Mouse (Mus musculus) embryonic facial prominence, embryonic 12.5 days (tissue): ENCODE results near the gene Ndst4. TPM values are rescaled to one million over a fixed set of nuclear protein-coding genes. Genes with fewer than 3 reads are reported as not detected.

ENCODE experiments used
- ATAC-seq: fragments of 200-750 bp; cut with Nextera tagmentation; 2 replicates; pipeline ENCODE4 v1.8.0; 2017; ENCODE audit not compliant: insufficient number of reproducible peaks, insufficient read depth, low FRiP score, low TSS enrichment
- H3K27ac ChIP-seq: fragments of 300-500 bp; sonication (generic); 2 replicates; pipeline ENCODE4 v1.5.1; 2016; ENCODE audit warnings: mild to moderate bottlenecking
- H3K27me3 ChIP-seq: fragments of 300-500 bp; sonication (generic); 2 replicates; pipeline ENCODE4 v1.6.1; 2016; ENCODE audit warnings: mild to moderate bottlenecking, moderate library complexity
- H3K36me3 ChIP-seq: fragments of 300-500 bp; sonication (generic); 2 replicates; pipeline ENCODE4 v1.6.1; 2016; ENCODE audit warnings: mild to moderate bottlenecking
- H3K4me1 ChIP-seq: fragments of 300-500 bp; sonication (generic); 2 replicates; pipeline ENCODE4 v1.6.1; 2016
- H3K4me2 ChIP-seq: fragments of 300-500 bp; sonication (generic); replicated peaks from 2 replicates; pipeline ENCODE4 v1.6.1; 2016; ENCODE audit warnings: mild to moderate bottlenecking, moderate library complexity
- H3K4me3 ChIP-seq: fragments of 300-500 bp; sonication (generic); 2 replicates; pipeline ENCODE4 v1.5.1; 2016; ENCODE audit warnings: mild to moderate bottlenecking
- H3K9ac ChIP-seq: fragments of 300-500 bp; sonication (generic); 2 replicates; pipeline ENCODE4 v1.6.1; 2016; ENCODE audit warnings: mild to moderate bottlenecking, moderate library complexity
- H3K9me3 ChIP-seq: fragments of 300-500 bp; sonication (generic); 2 replicates; pipeline ENCODE4 v1.6.1; 2016; ENCODE audit warnings: mild to moderate bottlenecking, moderate library complexity
- WGBS: fragments of 180-500 bp; shearing (Covaris S2); methylation state at CpG from one replicate; pipeline ENCODE4 v1.1.7; 2016; 5-methylcytosine and 5-hydroxymethylcytosine counted together
- polyA plus RNA-seq: library from polyadenylated mRNA; unstranded; fragments of >200 nt; fragmentation: Nextera tagmentation; extraction: Ambion mirVana; gene quantifications from 2 replicates; pipeline ENCODE4 v1.2.1, GENCODE M21; 2016

Gene Ndst4
- polyA plus RNA-seq, result 0.36 and 0.53 TPM in 2 replicates

- H3K27ac ChIP-seq, result no peak within 1 kb of the TSS
- 0 out of 2 replicates have a peak, but pooled peaks cover 5% of the 10 kb centered on the region for H3K4me1 ChIP-seq
- no peaks in the 10 kb centered on the region for H3K36me3 ChIP-seq
- peak within 1 kb of the TSS; percentile 33 for H3K4me3 ChIP-seq
- ATAC-seq, result peak; percentile 81
- 15% methylated on average over 14 of the region's 14 CpGs for WGBS
- H3K4me2 ChIP-seq, result peak within 1 kb of the TSS; percentile 51
- peak within 1 kb of the TSS; percentile 2; the same call in 1 of the 2 replicates for H3K9ac ChIP-seq
- H3K27me3 ChIP-seq, result no peaks in the 10 kb centered on the region
- no peaks in the 10 kb centered on the region for H3K9me3 ChIP-seq
These were observed at the start of gene Ndst4 for GRCm38 (mm10) chr3:125403601-125404396. Gene Ndst4, plus strand, starts transcription at chr3:125404076.

GRCm38 (mm10) chr3:125397443-125397842, 6.4 kb upstream of the Ndst4 start:
- Histone ChIP-seq H3K9me3 (no peaks in the 10 kb centered on the region), H3K9ac (no peak overlapping the region), H3K4me2 (no peak overlapping the region), H3K4me1 (no peaks in the 10 kb centered on the region), H3K4me3 (no peak overlapping the region), H3K36me3 (no peaks in the 10 kb centered on the region), H3K27me3 (no peaks in the 10 kb centered on the region), H3K27ac (no peak overlapping the region)
- WGBS, result 88% methylated on average over 3 of the region's 3 CpGs
- ATAC-seq, result no peak

- Histone ChIP-seq H3K36me3 (no peaks in the 10 kb centered on the region), H3K9me3 (no peaks in the 10 kb centered on the region), H3K4me1 (0 out of 2 replicates have a peak, but pooled peaks cover 5% of the 10 kb centered on the region), H3K27ac (no peak overlapping the region), H3K9ac (no peak overlapping the region), H3K4me3 (no peak overlapping the region), H3K4me2 (no peak overlapping the region), H3K27me3 (no peaks in the 10 kb centered on the region)
- no peak for ATAC-seq
- WGBS, result 67% methylated on average over 2 of the region's 2 CpGs
These were observed 2.6 kb downstream of the Ndst4 start for GRCm38 (mm10) chr3:125406456-125406855.

GRCm38 (mm10) chr3:125406991-125407390, 3.1 kb downstream of the Ndst4 start:
- Histone ChIP-seq H3K9ac (no peak overlapping the region), H3K27me3 (no peaks in the 10 kb centered on the region), H3K4me1 (0 out of 2 replicates have a peak, but pooled peaks cover 5% of the 10 kb centered on the region), H3K4me3 (no peak overlapping the region), H3K9me3 (no peaks in the 10 kb centered on the region), H3K4me2 (no peak overlapping the region), H3K36me3 (no peaks in the 10 kb centered on the region), H3K27ac (no peak overlapping the region)
- 78% methylated on average over 3 of the region's 3 CpGs for WGBS
- ATAC-seq, result no peak

GRCm38 (mm10) chr3:125466894-125467652, 63.2 kb downstream of the Ndst4 start:
- WGBS, result 28% methylated on average over 6 of the region's 6 CpGs
- no peak overlapping the region for H3K9ac ChIP-seq
- H3K4me2 ChIP-seq, result no peak overlapping the region
- H3K4me1 ChIP-seq, result no peaks in the 10 kb centered on the region
- no peaks in the 10 kb centered on the region for H3K36me3 ChIP-seq
- H3K4me3 ChIP-seq, result no peak overlapping the region
- no peak overlapping the region for H3K27ac ChIP-seq
- ATAC-seq, result no peak
- no peaks in the 10 kb centered on the region for H3K9me3 ChIP-seq
- H3K27me3 ChIP-seq, result no peaks in the 10 kb centered on the region

DNA sequence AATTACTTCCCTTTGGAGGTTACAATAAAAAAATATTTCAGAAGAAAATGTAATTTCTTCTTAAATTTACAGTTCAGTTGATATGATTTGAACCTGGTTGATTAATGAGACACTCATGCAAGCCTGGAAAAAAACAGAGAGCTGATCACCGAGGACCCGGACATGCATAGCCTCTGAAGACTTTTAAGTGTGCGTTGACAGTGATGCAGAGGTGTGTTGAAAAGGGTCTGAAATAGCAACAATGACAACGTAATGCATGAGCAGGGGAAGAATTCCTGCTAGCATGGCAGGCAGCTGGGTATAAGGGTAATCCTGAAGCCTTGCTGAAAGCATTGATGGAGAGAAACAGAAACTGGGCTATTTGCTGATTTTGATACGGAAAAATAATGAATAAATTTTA, 106.2 kb downstream of the Ndst4 start:
- WGBS, result 81% methylated on average over 5 of the region's 5 CpGs
- H3K9me3 ChIP-seq, result no peaks in the 10 kb centered on the region

GRCm38 (mm10) chr3:125533371-125533770, 129.5 kb downstream of the Ndst4 start:
- Histone ChIP-seq H3K4me1 (no peaks in the 10 kb centered on the region), H3K36me3 (no peaks in the 10 kb centered on the region), H3K9ac (no peak overlapping the region), H3K4me2 (no peak overlapping the region), H3K9me3 (no peaks in the 10 kb centered on the region), H3K4me3 (no peak overlapping the region), H3K27me3 (no peaks in the 10 kb centered on the region), H3K27ac (no peak overlapping the region)
- WGBS, result 85% methylated on average over 8 of the region's 8 CpGs
- ATAC-seq, result no peak

More for the DNA sequence above, 106.2 kb downstream of the Ndst4 start:
- no peak overlapping the region for H3K9ac ChIP-seq
- no peaks in the 10 kb centered on the region for H3K36me3 ChIP-seq
- ATAC-seq, result no peak
- no peaks in the 10 kb centered on the region for H3K4me1 ChIP-seq
- H3K4me2 ChIP-seq, result no peak overlapping the region
- no peak overlapping the region for H3K27ac ChIP-seq
- H3K4me3 ChIP-seq, result no peak overlapping the region
- H3K27me3 ChIP-seq, result no peaks in the 10 kb centered on the region

- Histone ChIP-seq H3K27ac (no peak overlapping the region), H3K27me3 (no peaks in the 10 kb centered on the region), H3K36me3 (no peaks in the 10 kb centered on the region), H3K4me2 (no peak overlapping the region), H3K4me1 (no peaks in the 10 kb centered on the region), H3K9ac (no peak overlapping the region), H3K4me3 (no peak overlapping the region), H3K9me3 (no peaks in the 10 kb centered on the region)
- 84% methylated on average over 2 of the region's 2 CpGs for WGBS
- no peak for ATAC-seq
These were observed 166.7 kb downstream of the Ndst4 start for GRCm38 (mm10) chr3:125570602-125571001.

GRCm38 (mm10) chr3:125632233-125632632, 228.4 kb downstream of the Ndst4 start:
- Histone ChIP-seq H3K36me3 (no peaks in the 10 kb centered on the region), H3K4me1 (no peaks in the 10 kb centered on the region), H3K4me2 (no peak overlapping the region), H3K4me3 (no peak overlapping the region), H3K27me3 (no peaks in the 10 kb centered on the region), H3K9me3 (no peaks in the 10 kb centered on the region), H3K9ac (no peak overlapping the region), H3K27ac (no peak overlapping the region)
- WGBS, result 82% methylated on average over 2 of the region's 2 CpGs
- ATAC-seq, result no peak

GRCm38 (mm10) chr3:125655009-125655635, 251.2 kb downstream of the Ndst4 start:
- Histone ChIP-seq H3K4me3 (no peak overlapping the region), H3K27ac (no peak overlapping the region), H3K27me3 (no peaks in the 10 kb centered on the region), H3K4me1 (no peaks in the 10 kb centered on the region), H3K36me3 (no peaks in the 10 kb centered on the region), H3K9ac (no peak overlapping the region), H3K4me2 (no peak overlapping the region), H3K9me3 (no peaks in the 10 kb centered on the region)
- ATAC-seq, result no peak
- 41% methylated on average over 3 of the region's 3 CpGs for WGBS

- no peak overlapping the region for H3K27ac ChIP-seq
- H3K9me3 ChIP-seq, result no peaks in the 10 kb centered on the region
- H3K36me3 ChIP-seq, result no peaks in the 10 kb centered on the region
- H3K4me2 ChIP-seq, result no peak overlapping the region
- no peak overlapping the region for H3K9ac ChIP-seq
- 73% methylated on average over 3 of the region's 3 CpGs for WGBS
- H3K4me3 ChIP-seq, result no peak overlapping the region
- no peaks in the 10 kb centered on the region for H3K27me3 ChIP-seq
- peak; percentile 56; the same call in 1 of the 2 replicates for ATAC-seq
- no peaks in the 10 kb centered on the region for H3K4me1 ChIP-seq
These were observed 256.3 kb downstream of the Ndst4 start for GRCm38 (mm10) chr3:125660114-125660717.
